Mouse (Mus musculus): ENCODE results near the gene Pgc. TPM values are rescaled to one million over a fixed set of nuclear protein-coding genes. Genes with fewer than 3 reads are reported as not detected.

Gene Pgc
- polyA plus RNA-seq, 1 experiment from 2014 or later, result 122 TPM

DNA sequence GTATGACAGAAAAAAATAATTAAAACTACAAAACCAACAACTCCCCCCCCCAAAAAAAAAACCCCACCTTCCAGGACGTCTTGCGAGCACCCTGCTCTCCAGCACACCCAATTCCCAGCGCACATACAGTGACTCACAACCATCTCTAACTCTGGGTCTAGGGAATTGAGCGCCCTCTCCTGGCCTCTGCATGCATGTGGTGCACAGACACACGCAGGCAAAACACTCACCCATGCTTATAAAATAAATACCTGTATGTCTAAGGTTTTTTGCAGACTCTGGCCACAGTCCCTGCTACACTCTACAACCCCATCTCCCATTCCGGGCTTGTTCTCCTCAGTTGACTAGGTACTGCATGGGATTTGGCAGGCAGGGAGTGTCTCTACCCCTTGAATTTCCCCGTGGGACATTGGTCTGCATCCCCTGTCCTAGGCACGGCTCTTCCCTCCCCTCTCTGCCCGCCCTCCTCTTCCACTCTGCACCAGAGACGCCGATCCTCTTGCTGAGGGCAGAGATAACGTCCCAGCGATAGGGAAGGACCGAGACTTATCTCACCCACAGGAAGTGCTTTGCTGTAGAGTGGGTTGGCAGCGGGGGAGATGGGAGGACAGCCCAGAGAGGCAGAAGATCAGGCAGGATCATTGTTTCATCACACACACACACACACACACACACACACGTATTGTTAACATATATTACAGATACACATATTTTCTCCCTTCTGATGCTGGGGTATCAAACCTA, 16.5 kb downstream of the Pgc start:
- 32% methylated on average over 16 of the region's 16 CpGs for WGBS
- no peak for ATAC-seq (ENCODE audit: insufficient read depth, low FRiP score)
- H3K27ac ChIP-seq (ENCODE audit: low read length), result no peak overlapping the region
- H3K9ac ChIP-seq (ENCODE audit: low read length), result no peak overlapping the region
- no peaks in the 10 kb centered on the region for H3K27me3 ChIP-seq (ENCODE audit: control insufficient read depth, insufficient read depth, low read length)
- no peaks in the 10 kb centered on the region for H3K36me3 ChIP-seq (ENCODE audit: control insufficient read depth, insufficient read depth, low read length)
- no peak overlapping the region for H3K4me2 ChIP-seq (ENCODE audit: low read depth, low read length)
- H3K4me1 ChIP-seq (ENCODE audit: control insufficient read depth, insufficient read depth, low read length), result peaks cover 9% of the 10 kb centered on the region
- no peak overlapping the region for H3K4me3 ChIP-seq (replicated peaks; ENCODE audit: low read length)
- H3K9me3 ChIP-seq (replicated peaks; ENCODE audit: control insufficient read depth, low read length), result peaks cover 5% of the 10 kb centered on the region; the same call in 1 of the 2 replicates

DNA sequence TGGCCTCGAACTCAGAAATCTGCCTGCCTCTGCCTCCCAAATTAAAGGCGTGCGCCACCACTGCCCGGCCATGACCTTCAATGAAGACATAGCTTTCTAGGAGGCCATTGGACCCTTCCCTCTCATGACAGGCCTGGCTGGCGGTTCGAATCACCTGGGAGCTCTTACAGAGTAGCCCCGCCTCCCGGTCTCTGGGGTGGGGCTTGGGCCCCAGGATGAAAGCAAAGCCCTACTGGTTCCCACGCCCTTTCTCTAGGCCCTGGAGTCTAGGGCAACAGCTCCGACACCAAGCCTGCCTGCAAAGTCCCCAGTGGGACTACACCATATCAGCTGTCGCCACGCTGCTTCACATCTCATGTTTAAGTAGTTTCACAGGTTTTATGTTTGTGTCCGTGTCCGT, 17.4 kb downstream of the Pgc start:
- no peaks in the 10 kb centered on the region for H3K36me3 ChIP-seq (ENCODE audit: control insufficient read depth, insufficient read depth, low read length)
- no peak overlapping the region for H3K4me2 ChIP-seq (ENCODE audit: low read depth, low read length)
- no peak overlapping the region for H3K27ac ChIP-seq (ENCODE audit: low read length)
- peaks cover 14% of the 10 kb centered on the region for H3K4me1 ChIP-seq (ENCODE audit: control insufficient read depth, insufficient read depth, low read length)
- no peaks in the 10 kb centered on the region for H3K27me3 ChIP-seq (ENCODE audit: control insufficient read depth, insufficient read depth, low read length)
- 94% methylated on average over 14 of the region's 14 CpGs for WGBS
- H3K4me3 ChIP-seq (replicated peaks; ENCODE audit: low read length), result no peak overlapping the region
- no peak for ATAC-seq (ENCODE audit: insufficient read depth, low FRiP score)
- peaks cover 5% of the 10 kb centered on the region; the same call in 1 of the 2 replicates for H3K9me3 ChIP-seq (replicated peaks; ENCODE audit: control insufficient read depth, low read length)
- no peak overlapping the region for H3K9ac ChIP-seq (ENCODE audit: low read length)

DNA sequence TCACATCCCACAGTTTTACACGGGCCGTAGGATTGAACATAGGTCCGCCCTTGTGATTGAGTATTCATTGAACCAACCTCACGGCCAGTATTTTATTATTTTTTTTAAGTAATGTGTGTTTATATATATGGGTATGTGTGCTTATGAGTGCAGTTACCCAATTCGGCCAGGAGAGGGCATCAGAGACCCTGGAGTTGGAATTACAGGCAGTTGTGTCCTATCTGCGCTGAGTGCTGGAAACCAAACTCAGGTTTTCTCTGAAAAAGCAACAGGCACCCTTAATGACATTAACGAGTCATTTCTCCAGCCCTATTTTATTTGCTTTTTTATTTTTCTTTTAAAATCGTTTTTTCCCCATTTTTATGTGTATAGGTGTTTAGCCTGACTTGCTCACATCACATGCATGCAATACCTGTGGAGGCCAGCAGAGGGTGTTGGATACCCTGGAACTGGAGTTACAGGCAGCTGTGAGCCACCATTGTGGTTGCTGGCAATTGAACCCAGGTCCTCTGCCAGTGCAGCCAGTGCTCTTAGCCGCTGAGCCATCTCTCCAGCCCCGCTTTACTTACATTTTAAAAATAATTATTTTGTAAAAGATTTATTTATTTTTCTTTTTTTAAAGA, 18.2 kb downstream of the Pgc start:
- 86% methylated on average over 10 of the region's 10 CpGs for WGBS

DNA sequence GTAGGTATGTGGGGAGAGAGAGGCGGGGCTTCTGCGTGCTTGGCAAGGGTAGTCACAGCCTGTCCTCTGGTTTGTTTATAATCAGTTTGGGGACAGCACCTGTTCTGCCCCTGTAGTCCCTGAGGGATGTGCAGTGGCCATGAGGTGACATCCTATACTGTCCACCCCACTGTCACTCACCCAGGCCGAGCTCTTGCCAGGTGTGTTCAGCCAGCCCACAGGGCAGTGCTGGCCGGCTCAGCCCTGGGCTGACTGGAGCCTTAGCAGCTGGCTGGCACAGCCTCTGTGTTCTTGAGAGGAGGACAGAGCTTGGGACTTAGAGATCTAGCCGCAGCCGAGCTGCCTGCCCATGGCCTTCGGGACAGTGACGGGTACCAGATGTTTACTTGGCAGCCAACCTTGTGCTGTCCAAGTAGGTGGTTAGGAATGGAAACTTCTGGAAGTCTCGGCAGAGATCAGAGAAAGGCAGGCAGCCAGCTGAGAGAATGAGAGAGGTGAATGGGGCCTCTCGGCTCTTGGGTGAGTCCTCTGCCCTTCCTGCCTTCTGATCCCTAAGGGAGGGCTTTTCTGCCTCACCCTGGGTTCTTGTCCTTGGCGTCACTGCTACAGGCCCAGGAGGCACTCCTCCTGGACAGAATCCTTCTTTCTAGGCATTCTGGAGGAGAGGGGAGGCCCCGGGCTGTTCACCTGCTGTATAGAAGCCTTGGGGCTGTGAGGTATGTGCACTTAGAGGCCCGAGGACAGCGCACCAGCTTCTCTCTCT, 22.3 kb downstream of the Pgc start:
- Histone ChIP-seq H3K4me2 (ENCODE audit: low read depth, low read length) (no peak overlapping the region), H3K4me3 (replicated peaks; ENCODE audit: low read length) (no peak overlapping the region), H3K36me3 (ENCODE audit: control insufficient read depth, insufficient read depth, low read length) (no peaks in the 10 kb centered on the region), H3K4me1 (ENCODE audit: control insufficient read depth, insufficient read depth, low read length) (peaks cover 18% of the 10 kb centered on the region), H3K9ac (ENCODE audit: low read length) (no peak overlapping the region; the same call in 1 of the 2 replicates), H3K27me3 (ENCODE audit: control insufficient read depth, insufficient read depth, low read length) (no peaks in the 10 kb centered on the region), H3K9me3 (replicated peaks; ENCODE audit: control insufficient read depth, low read length) (no peaks in the 10 kb centered on the region; the same call in 1 of the 2 replicates), H3K27ac (ENCODE audit: low read length) (peak overlapping the region; percentile 17; the same call in 1 of the 2 replicates)
- ATAC-seq (ENCODE audit: insufficient read depth, low FRiP score), result peak; percentile 66
- 38% methylated on average over 14 of the region's 14 CpGs for WGBS

More for the DNA sequence above, 18.2 kb downstream of the Pgc start:
- ATAC-seq (ENCODE audit: insufficient read depth, low FRiP score), result no peak
- Histone ChIP-seq H3K27me3 (ENCODE audit: control insufficient read depth, insufficient read depth, low read length) (no peaks in the 10 kb centered on the region), H3K36me3 (ENCODE audit: control insufficient read depth, insufficient read depth, low read length) (no peaks in the 10 kb centered on the region), H3K27ac (ENCODE audit: low read length) (no peak overlapping the region), H3K4me1 (ENCODE audit: control insufficient read depth, insufficient read depth, low read length) (peaks cover 18% of the 10 kb centered on the region), H3K4me2 (ENCODE audit: low read depth, low read length) (no peak overlapping the region), H3K9me3 (replicated peaks; ENCODE audit: control insufficient read depth, low read length) (peaks cover 5% of the 10 kb centered on the region; the same call in 1 of the 2 replicates), H3K9ac (ENCODE audit: low read length) (no peak overlapping the region), H3K4me3 (replicated peaks; ENCODE audit: low read length) (no peak overlapping the region)

DNA sequence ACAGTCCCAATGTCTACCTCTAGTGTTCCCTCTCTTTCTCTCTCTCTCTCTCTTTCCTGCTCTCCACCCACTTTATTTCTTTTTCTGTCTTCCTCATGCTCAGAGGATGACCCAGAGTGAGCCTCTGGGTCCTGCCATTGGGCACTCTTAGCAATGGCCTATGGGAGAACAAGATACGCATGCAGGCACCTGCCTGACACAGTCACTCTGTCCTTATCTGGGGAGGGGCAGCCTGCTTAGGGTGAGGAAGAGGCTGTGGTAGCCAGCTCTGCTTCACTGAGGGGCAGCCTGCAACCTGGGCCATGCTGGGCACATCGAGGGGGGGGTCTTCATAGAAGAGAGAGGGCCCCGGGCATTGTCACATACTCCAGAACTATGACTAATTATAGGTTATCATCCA, 23.0 kb downstream of the Pgc start:
- Histone ChIP-seq H3K4me2 (ENCODE audit: low read depth, low read length) (no peak overlapping the region), H3K36me3 (ENCODE audit: control insufficient read depth, insufficient read depth, low read length) (no peaks in the 10 kb centered on the region), H3K4me3 (replicated peaks; ENCODE audit: low read length) (no peak overlapping the region), H3K9me3 (replicated peaks; ENCODE audit: control insufficient read depth, low read length) (no peaks in the 10 kb centered on the region; the same call in 1 of the 2 replicates), H3K27me3 (ENCODE audit: control insufficient read depth, insufficient read depth, low read length) (no peaks in the 10 kb centered on the region), H3K4me1 (ENCODE audit: control insufficient read depth, insufficient read depth, low read length) (peaks cover 18% of the 10 kb centered on the region), H3K27ac (ENCODE audit: low read length) (peak overlapping the region; percentile 17; the same call in 1 of the 2 replicates), H3K9ac (ENCODE audit: low read length) (no peak overlapping the region)
- 69% methylated on average over 3 of the region's 3 CpGs for WGBS
- ATAC-seq (ENCODE audit: insufficient read depth, low FRiP score), result no peak

DNA sequence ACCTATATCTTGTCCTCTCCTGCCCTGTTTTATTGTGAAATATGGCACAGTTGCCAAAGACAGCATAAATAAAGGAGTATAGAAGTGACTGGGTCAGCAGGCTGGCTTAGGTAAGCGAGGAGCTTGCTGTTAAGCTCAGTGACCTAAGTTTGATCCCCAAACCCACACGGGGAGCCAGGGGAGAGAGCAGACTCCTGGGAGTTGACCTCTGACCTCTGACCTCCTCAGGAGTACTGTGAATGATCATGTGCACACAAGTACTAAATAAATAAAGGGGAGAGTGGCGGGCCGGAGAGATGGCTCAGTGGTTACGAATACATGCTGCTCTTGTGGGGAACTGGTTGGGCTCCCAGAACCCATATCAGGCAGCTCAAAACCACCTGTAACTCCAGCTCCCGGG, 23.5 kb downstream of the Pgc start:
- no peak for ATAC-seq (ENCODE audit: insufficient read depth, low FRiP score)
- H3K9ac ChIP-seq (ENCODE audit: low read length), result no peak overlapping the region
- no peaks in the 10 kb centered on the region for H3K27me3 ChIP-seq (ENCODE audit: control insufficient read depth, insufficient read depth, low read length)
- H3K4me2 ChIP-seq (ENCODE audit: low read depth, low read length), result no peak overlapping the region
- WGBS, result 57% methylated on average over 6 of the region's 6 CpGs
- no peaks in the 10 kb centered on the region for H3K36me3 ChIP-seq (ENCODE audit: control insufficient read depth, insufficient read depth, low read length)
- H3K4me1 ChIP-seq (ENCODE audit: control insufficient read depth, insufficient read depth, low read length), result peaks cover 18% of the 10 kb centered on the region
- H3K27ac ChIP-seq (ENCODE audit: low read length), result no peak overlapping the region
- no peak overlapping the region for H3K4me3 ChIP-seq (replicated peaks; ENCODE audit: low read length)
- H3K9me3 ChIP-seq (replicated peaks; ENCODE audit: control insufficient read depth, low read length), result no peaks in the 10 kb centered on the region

DNA sequence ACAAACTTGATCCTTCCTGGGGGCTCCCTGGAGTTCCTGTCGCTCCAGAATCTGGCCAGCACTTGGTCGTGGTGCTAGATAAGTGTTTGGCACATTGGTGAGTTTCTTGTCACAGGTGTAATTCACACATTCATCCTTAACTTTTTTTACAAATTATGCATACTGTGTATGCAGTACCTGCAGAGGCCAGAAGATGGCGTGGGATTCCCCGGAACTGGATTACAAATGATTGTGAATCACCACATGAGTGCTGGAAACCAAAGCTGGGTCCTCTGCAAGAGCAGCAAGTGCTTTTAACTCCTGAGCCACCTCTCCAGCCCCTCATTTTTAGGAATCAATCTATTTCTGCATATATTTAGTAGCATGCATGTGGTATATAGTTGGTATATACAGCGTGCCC, 25.2 kb downstream of the Pgc start:
- 72% methylated on average over 5 of the region's 5 CpGs for WGBS
- no peak overlapping the region for H3K4me2 ChIP-seq (ENCODE audit: low read depth, low read length)
- no peak overlapping the region for H3K9ac ChIP-seq (ENCODE audit: low read length)
- H3K27ac ChIP-seq (ENCODE audit: low read length), result no peak overlapping the region
- no peak for ATAC-seq (ENCODE audit: insufficient read depth, low FRiP score)
- H3K27me3 ChIP-seq (ENCODE audit: control insufficient read depth, insufficient read depth, low read length), result no peaks in the 10 kb centered on the region
- no peak overlapping the region for H3K4me3 ChIP-seq (replicated peaks; ENCODE audit: low read length)
- H3K9me3 ChIP-seq (replicated peaks; ENCODE audit: control insufficient read depth, low read length), result no peaks in the 10 kb centered on the region
- H3K4me1 ChIP-seq (ENCODE audit: control insufficient read depth, insufficient read depth, low read length), result peaks cover 18% of the 10 kb centered on the region
- no peaks in the 10 kb centered on the region for H3K36me3 ChIP-seq (ENCODE audit: control insufficient read depth, insufficient read depth, low read length)

DNA sequence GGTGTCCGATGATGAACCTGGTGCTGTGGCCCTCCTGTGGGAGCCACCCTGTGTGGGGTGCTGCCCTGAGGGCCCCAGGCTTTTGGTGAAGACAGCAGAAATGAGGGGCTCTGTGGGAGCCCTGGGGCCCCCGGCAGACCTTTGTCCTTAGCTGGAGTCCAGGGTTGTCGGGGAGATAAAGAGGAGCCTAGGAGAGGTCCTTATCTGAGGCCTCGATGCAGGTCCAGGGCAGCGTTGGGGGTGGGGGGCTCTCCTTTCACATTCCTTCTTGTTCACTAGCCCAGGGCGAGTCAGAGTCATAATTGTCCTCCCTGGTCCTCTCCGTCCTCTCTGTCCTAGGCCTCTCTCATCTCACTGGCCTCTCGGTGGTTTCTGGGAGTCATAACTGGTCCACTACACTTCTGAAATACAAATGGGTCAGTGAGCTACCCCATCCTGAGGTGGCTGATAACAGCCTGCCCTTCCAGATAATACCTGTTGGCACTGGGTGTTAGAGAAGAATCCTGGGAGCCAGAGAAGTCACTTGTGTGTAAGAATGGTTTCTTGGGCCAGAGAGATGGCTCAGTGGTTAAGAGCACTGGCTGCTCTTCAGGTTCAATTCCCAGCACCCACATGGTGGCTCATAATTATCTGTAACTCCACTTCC, 26.6 kb downstream of the Pgc start:
- Histone ChIP-seq H3K27ac (ENCODE audit: low read length) (no peak overlapping the region), H3K27me3 (ENCODE audit: control insufficient read depth, insufficient read depth, low read length) (no peaks in the 10 kb centered on the region), H3K4me1 (ENCODE audit: control insufficient read depth, insufficient read depth, low read length) (peaks cover 16% of the 10 kb centered on the region), H3K9me3 (replicated peaks; ENCODE audit: control insufficient read depth, low read length) (no peaks in the 10 kb centered on the region), H3K4me2 (ENCODE audit: low read depth, low read length) (no peak overlapping the region), H3K36me3 (ENCODE audit: control insufficient read depth, insufficient read depth, low read length) (no peaks in the 10 kb centered on the region), H3K4me3 (replicated peaks; ENCODE audit: low read length) (no peak overlapping the region), H3K9ac (ENCODE audit: low read length) (no peak overlapping the region)
- no peak for ATAC-seq (ENCODE audit: insufficient read depth, low FRiP score)
- WGBS, result 56% methylated on average over 8 of the region's 8 CpGs

Data from stomach, embryonic 16.5 days (tissue).